Mouse (Mus musculus): ENCODE results near the gene Supt5. TPM values are rescaled to one million over a fixed set of nuclear protein-coding genes. Genes with fewer than 3 reads are reported as not detected.
A peak's percentile ranks its signal among the peaks of the same experiment; 100 is the strongest.

The Supt5 gene
- polyA plus RNA-seq, 1 experiment from 2014 or later = 80.6 TPM

DNA sequence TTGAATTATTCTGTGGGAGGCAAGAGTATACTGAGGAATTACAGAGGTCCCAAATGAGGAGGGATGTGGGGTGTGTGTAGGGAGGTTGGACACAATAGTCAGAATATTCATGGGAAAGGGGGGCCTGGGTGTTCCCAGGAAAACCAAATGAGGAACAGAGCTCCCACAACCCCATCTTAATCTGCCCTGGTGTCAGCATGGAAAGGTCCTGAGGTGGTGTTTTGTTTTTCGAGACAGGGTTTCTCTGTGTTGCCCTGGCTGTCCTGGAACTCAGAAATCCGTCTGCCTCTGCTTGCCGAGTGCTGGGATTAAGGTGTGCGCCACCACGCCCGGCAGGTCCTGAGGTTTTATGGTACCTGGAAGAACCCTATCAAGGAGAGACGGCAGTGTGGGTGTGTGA is 19.9 kb upstream of the Supt5 start:
- no peak overlapping the region for H3K4me2 ChIP-seq (ENCODE audit: low read length)
- H3K36me3 ChIP-seq (ENCODE audit: control insufficient read depth, insufficient read depth, low read length) = peaks cover 45% of the 10 kb centered on the region
- WGBS = 51% methylated on average over 7 of the region's 7 CpGs
- no peak for DNase-seq
- no peaks in the 10 kb centered on the region for H3K27me3 ChIP-seq (ENCODE audit: control insufficient read depth, insufficient read depth, low read length)
- H3K27ac ChIP-seq (replicated peaks; ENCODE audit: low read depth, low read length) = peak overlapping the region; percentile 32; the same call in 1 of the 2 replicates
- no peak for ATAC-seq (ENCODE audit: low FRiP score, low TSS enrichment)
- no peaks in the 10 kb centered on the region for H3K9me3 ChIP-seq (ENCODE audit: control insufficient read depth, low read length)
- H3K4me3 ChIP-seq (replicated peaks; ENCODE audit: low read depth, low read length) = no peak overlapping the region
- peaks cover 9% of the 10 kb centered on the region; the same call in 1 of the 2 replicates for H3K4me1 ChIP-seq (ENCODE audit: control insufficient read depth, insufficient read depth, low read length)
- H3K9ac ChIP-seq (replicated peaks; ENCODE audit: low read length) = peak overlapping the region; percentile 31; the same call in 1 of the 2 replicates

DNA sequence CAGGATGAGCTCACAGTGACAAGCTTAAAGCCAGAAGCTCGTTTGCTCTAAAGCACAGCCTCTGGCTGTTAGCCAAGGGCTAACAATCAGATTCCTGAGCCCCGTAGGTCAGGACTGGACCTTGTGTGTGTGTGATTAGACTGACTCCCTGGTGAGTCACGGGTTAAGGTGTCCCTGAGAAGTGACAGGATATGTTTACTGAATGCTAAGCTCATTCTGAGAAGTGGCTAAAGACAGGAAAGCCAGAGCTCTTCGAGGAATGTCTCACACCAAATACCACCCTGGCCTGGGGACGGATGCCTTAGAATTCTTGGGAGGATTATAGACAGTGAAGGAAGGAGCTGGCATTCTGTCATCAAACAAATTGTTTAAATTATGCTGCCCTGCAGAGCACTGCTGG is 19.4 kb upstream of the Supt5 start:
- no peaks in the 10 kb centered on the region for H3K27me3 ChIP-seq (ENCODE audit: control insufficient read depth, insufficient read depth, low read length)
- H3K9ac ChIP-seq (replicated peaks; ENCODE audit: low read length) = peak overlapping the region; percentile 31; the same call in 1 of the 2 replicates
- H3K4me1 ChIP-seq (ENCODE audit: control insufficient read depth, insufficient read depth, low read length) = peaks cover 9% of the 10 kb centered on the region; the same call in 1 of the 2 replicates
- H3K36me3 ChIP-seq (ENCODE audit: control insufficient read depth, insufficient read depth, low read length) = peaks cover 49% of the 10 kb centered on the region
- peak overlapping the region; percentile 12; the same call in 1 of the 2 replicates for H3K4me2 ChIP-seq (ENCODE audit: low read length)
- peak; percentile 46 for DNase-seq
- H3K27ac ChIP-seq (replicated peaks; ENCODE audit: low read depth, low read length) = peak overlapping the region; percentile 32
- WGBS = 2% methylated on average over 5 of the region's 5 CpGs
- no peak for ATAC-seq (ENCODE audit: low FRiP score, low TSS enrichment)
- H3K4me3 ChIP-seq (replicated peaks; ENCODE audit: low read depth, low read length) = no peak overlapping the region
- no peaks in the 10 kb centered on the region for H3K9me3 ChIP-seq (ENCODE audit: control insufficient read depth, low read length)

DNA sequence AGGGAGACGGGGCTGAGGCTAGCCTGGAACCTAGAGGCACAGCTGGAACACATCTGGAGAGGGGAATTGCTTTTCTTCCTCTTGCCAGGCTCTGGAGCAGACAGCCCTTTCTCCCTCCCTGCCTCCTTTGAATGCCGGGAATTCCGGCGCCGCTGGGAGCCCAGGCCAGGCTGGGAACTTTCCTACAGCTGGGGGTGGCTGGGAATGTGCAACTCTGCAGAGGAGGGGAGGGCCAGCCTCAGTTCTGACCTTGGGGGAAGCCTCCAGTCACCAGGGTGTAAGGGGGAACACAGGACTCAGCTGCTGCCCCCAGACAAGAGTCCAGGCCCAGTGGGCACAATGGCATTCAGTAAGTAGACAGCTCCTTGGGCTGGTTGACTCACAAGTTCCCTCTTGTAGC is 18.4 kb upstream of the Supt5 start:
- no peaks in the 10 kb centered on the region for H3K27me3 ChIP-seq (ENCODE audit: control insufficient read depth, insufficient read depth, low read length)
- no peak overlapping the region; the same call in 1 of the 2 replicates for H3K27ac ChIP-seq (replicated peaks; ENCODE audit: low read depth, low read length)
- no peak overlapping the region for H3K4me2 ChIP-seq (ENCODE audit: low read length)
- ATAC-seq (ENCODE audit: low FRiP score, low TSS enrichment) (no peak), DNase-seq (no peak)
- H3K9me3 ChIP-seq (ENCODE audit: control insufficient read depth, low read length) = no peaks in the 10 kb centered on the region
- H3K9ac ChIP-seq (replicated peaks; ENCODE audit: low read length) = no peak overlapping the region
- no peak overlapping the region for H3K4me3 ChIP-seq (replicated peaks; ENCODE audit: low read depth, low read length)
- 2% methylated on average over 5 of the region's 5 CpGs for WGBS
- peaks cover 9% of the 10 kb centered on the region; the same call in 1 of the 2 replicates for H3K4me1 ChIP-seq (ENCODE audit: control insufficient read depth, insufficient read depth, low read length)
- H3K36me3 ChIP-seq (ENCODE audit: control insufficient read depth, insufficient read depth, low read length) = peaks cover 45% of the 10 kb centered on the region

DNA sequence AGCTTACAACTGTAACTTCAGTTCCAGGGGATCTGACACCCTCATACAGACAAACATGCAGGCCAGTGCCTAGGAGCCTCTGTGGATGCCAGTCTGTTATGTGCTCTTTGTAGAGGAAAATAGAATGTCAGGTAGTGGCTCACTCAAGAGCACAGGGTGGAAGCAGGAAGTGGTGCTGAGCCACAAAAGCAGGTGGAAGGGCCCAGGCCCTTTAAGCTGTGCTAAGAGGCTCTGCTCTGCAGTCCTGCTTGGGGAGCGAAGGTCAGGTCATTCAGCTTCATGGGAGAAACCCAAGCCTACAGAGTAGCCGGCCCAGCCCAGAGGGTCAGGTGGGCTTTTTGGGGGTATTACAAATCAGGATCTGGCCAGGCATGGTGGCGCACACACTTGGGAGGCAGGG is 16.7 kb upstream of the Supt5 start:
- ATAC-seq (ENCODE audit: low FRiP score, low TSS enrichment) = no peak
- Histone ChIP-seq H3K27ac (replicated peaks; ENCODE audit: low read depth, low read length) (no peak overlapping the region), H3K4me2 (ENCODE audit: low read length) (no peak overlapping the region), H3K9me3 (ENCODE audit: control insufficient read depth, low read length) (no peaks in the 10 kb centered on the region), H3K4me3 (replicated peaks; ENCODE audit: low read depth, low read length) (no peak overlapping the region), H3K27me3 (ENCODE audit: control insufficient read depth, insufficient read depth, low read length) (no peaks in the 10 kb centered on the region), H3K9ac (replicated peaks; ENCODE audit: low read length) (no peak overlapping the region), H3K4me1 (ENCODE audit: control insufficient read depth, insufficient read depth, low read length) (peaks cover 16% of the 10 kb centered on the region), H3K36me3 (ENCODE audit: control insufficient read depth, insufficient read depth, low read length) (peaks cover 33% of the 10 kb centered on the region)
- DNase-seq = no peak
- 94% methylated on average over 3 of the region's 3 CpGs for WGBS

DNA sequence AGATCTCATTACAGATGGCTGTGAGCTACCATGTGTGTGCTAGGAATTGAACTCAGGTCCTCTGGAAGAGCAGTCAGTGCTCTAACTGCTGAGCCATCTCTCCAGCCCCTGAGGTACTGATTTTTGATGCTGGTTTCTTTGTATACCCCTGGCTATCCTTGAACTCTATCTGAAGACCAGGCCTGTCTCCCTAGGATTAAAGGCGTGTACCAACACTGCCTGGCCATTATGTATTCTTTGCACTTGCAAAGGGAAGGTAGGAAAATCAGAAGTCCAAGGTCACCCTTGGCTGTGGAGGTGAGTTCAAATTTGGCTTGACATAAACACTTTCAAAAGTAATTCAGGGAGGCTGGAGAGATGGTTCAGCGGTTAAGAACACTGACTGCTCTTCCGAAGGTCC is 16.1 kb upstream of the Supt5 start:
- Histone ChIP-seq H3K27ac (replicated peaks; ENCODE audit: low read depth, low read length) (no peak overlapping the region), H3K9ac (replicated peaks; ENCODE audit: low read length) (no peak overlapping the region), H3K4me3 (replicated peaks; ENCODE audit: low read depth, low read length) (no peak overlapping the region), H3K27me3 (ENCODE audit: control insufficient read depth, insufficient read depth, low read length) (no peaks in the 10 kb centered on the region), H3K4me2 (ENCODE audit: low read length) (no peak overlapping the region), H3K4me1 (ENCODE audit: control insufficient read depth, insufficient read depth, low read length) (peaks cover 20% of the 10 kb centered on the region), H3K36me3 (ENCODE audit: control insufficient read depth, insufficient read depth, low read length) (peaks cover 27% of the 10 kb centered on the region), H3K9me3 (ENCODE audit: control insufficient read depth, low read length) (no peaks in the 10 kb centered on the region)
- no peak for DNase-seq
- ATAC-seq (ENCODE audit: low FRiP score, low TSS enrichment) = no peak
- WGBS = 92% methylated on average over 3 of the region's 3 CpGs

DNA sequence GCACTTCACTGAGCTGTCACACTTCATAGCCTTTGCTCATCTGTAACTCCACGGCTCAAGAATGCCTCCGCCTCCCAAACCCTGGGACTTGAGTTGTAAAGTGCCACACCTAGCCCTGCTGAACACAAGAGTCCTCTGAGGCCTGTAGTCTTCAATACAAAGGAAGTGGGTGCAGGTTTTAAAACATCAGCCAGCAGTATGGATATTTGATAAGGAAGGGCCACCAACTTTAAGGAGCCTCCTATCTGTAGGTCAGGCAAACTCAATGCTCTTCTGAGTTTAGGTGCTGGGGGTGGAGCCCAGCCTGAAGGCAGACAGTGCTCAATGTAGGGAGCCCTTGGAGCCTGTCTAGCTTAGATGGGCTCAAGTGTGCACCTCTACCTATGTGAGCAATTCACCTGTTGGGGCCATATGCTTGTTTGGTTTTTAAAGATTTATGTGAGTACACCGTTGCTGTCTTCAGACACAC is 15.6 kb upstream of the Supt5 start:
- Histone ChIP-seq H3K9me3 (ENCODE audit: control insufficient read depth, low read length) (no peaks in the 10 kb centered on the region), H3K4me3 (replicated peaks; ENCODE audit: low read depth, low read length) (no peak overlapping the region), H3K4me2 (ENCODE audit: low read length) (no peak overlapping the region), H3K27ac (replicated peaks; ENCODE audit: low read depth, low read length) (no peak overlapping the region), H3K9ac (replicated peaks; ENCODE audit: low read length) (no peak overlapping the region), H3K36me3 (ENCODE audit: control insufficient read depth, insufficient read depth, low read length) (peaks cover 27% of the 10 kb centered on the region), H3K4me1 (ENCODE audit: control insufficient read depth, insufficient read depth, low read length) (peaks cover 20% of the 10 kb centered on the region), H3K27me3 (ENCODE audit: control insufficient read depth, insufficient read depth, low read length) (no peaks in the 10 kb centered on the region)
- WGBS = 86% methylated on average over 3 of the region's 3 CpGs
- no peak for ATAC-seq (ENCODE audit: low FRiP score, low TSS enrichment)
- no peak for DNase-seq

DNA sequence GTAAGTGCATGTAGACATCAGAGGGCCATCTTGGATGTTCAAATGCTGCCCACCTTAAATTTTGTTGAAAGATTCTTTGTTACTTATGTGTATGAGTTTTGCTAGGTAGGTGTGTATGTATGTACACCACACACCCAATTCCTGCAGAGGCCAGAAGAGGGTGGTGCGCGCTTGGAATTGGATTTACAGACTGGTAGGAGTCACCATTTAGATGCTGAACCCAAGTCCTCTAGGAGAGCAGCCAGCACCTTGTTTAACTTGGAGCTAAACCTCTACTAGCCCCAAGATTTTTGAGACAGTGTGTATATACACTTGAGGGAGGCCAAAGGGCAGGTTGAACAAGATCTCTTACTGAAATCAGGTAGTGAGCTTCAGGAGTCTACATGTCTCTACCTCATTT is 14.7 kb upstream of the Supt5 start:
- H3K9me3 ChIP-seq (ENCODE audit: control insufficient read depth, low read length) = no peaks in the 10 kb centered on the region
- no peak overlapping the region for H3K27ac ChIP-seq (replicated peaks; ENCODE audit: low read depth, low read length)
- no peaks in the 10 kb centered on the region for H3K27me3 ChIP-seq (ENCODE audit: control insufficient read depth, insufficient read depth, low read length)
- H3K9ac ChIP-seq (replicated peaks; ENCODE audit: low read length) = no peak overlapping the region
- H3K4me2 ChIP-seq (ENCODE audit: low read length) = no peak overlapping the region
- H3K36me3 ChIP-seq (ENCODE audit: control insufficient read depth, insufficient read depth, low read length) = peaks cover 27% of the 10 kb centered on the region
- H3K4me1 ChIP-seq (ENCODE audit: control insufficient read depth, insufficient read depth, low read length) = peaks cover 19% of the 10 kb centered on the region
- 97% methylated on average over 2 of the region's 2 CpGs for WGBS
- no peak for ATAC-seq (ENCODE audit: low FRiP score, low TSS enrichment)
- DNase-seq = no peak
- no peak overlapping the region for H3K4me3 ChIP-seq (replicated peaks; ENCODE audit: low read depth, low read length)

DNA sequence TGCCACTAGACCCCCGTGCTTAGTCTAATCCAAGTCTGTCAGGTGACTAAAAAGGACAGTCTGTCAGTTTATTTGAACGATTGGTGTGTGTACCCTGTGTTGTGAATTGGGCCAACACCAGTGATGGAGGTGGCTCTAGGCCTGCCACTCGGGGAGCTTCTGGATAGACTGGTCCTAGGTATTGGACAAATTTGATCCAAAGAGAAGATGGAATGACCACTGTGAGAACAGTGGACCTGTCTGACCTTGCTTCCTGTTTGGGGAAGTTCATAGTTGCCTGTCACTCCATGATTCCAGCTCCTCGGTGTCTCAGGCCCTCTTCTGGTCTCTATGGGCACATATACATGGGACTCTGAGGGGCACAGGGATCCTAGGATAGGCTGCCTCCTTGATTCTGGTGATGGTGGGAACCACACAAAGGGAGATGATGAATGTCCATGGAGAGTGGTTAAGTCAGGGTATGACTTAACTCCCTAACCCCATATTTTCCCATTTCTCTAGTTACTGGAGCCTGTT is 13.2 kb upstream of the Supt5 start:
- Histone ChIP-seq H3K4me2 (ENCODE audit: low read length) (peak overlapping the region; percentile 98), H3K27ac (replicated peaks; ENCODE audit: low read depth, low read length) (no peak overlapping the region)

DNA sequence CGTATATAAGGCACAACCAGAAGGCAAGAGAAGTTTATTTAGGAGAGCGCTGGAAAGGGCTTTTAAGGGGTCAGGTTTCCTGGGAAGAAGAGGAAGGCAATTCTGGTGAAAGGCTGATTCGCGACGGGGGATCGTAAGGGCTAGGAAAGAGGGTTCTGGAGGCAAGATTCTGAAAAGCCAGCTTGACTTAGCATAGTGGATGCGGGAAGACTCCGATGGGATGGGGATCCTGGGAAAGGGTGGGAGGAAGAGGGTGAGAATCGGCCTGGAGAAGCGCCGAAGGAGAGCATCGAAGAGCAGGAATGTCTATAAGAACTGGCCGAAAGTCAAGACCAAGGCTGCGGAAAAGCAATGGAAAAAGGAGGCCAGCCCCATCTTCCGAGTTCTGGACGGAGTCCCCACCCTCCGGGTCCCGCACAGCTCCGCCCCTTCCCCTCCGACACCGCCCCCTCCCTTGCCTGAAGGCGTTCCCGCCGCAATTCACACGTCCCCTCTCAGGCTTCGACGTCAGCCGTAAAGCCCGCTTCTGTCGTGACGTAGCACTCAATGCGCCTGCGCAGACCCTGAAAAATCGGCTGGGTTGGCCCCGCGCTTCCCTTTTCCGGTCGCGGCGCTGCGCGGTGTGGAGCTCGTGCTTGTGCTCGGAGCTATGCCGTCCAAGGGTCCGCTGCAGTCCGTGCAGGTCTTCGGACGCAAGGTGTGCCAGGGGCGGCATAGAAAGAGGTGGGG is 11.8 kb upstream of the Supt5 start, which contains the start of gene Rps16:
TSS of gene Rps16 (plus strand) at position 498 of the 729 bp plus-strand sequence.
- ATAC-seq (ENCODE audit: low FRiP score, low TSS enrichment) = peak; percentile 92
- DNase-seq = peak; percentile 99

More for the DNA sequence above, 13.2 kb upstream of the Supt5 start:
- Histone ChIP-seq H3K4me3 (replicated peaks; ENCODE audit: low read depth, low read length) (peak overlapping the region; percentile 91), H3K36me3 (ENCODE audit: control insufficient read depth, insufficient read depth, low read length) (peaks cover 27% of the 10 kb centered on the region), H3K9ac (replicated peaks; ENCODE audit: low read length) (peak overlapping the region; percentile 89), H3K4me1 (ENCODE audit: control insufficient read depth, insufficient read depth, low read length) (peaks cover 11% of the 10 kb centered on the region), H3K9me3 (ENCODE audit: control insufficient read depth, low read length) (no peaks in the 10 kb centered on the region), H3K27me3 (ENCODE audit: control insufficient read depth, insufficient read depth, low read length) (no peaks in the 10 kb centered on the region)
- 44% methylated on average over 4 of the region's 4 CpGs for WGBS
- ATAC-seq (ENCODE audit: low FRiP score, low TSS enrichment) (no peak), DNase-seq (no peak)

More for the DNA sequence above, 11.8 kb upstream of the Supt5 start, which contains the start of gene Rps16:
- Histone ChIP-seq H3K4me1 (ENCODE audit: control insufficient read depth, insufficient read depth, low read length) (peaks cover 11% of the 10 kb centered on the region), H3K9ac (replicated peaks; ENCODE audit: low read length) (peak within 1 kb of the TSS; percentile 89), H3K4me2 (ENCODE audit: low read length) (peak within 1 kb of the TSS; percentile 98), H3K27ac (replicated peaks; ENCODE audit: low read depth, low read length) (peak within 1 kb of the TSS; percentile 88), H3K36me3 (ENCODE audit: control insufficient read depth, insufficient read depth, low read length) (peaks cover 27% of the 10 kb centered on the region), H3K9me3 (ENCODE audit: control insufficient read depth, low read length) (no peaks in the 10 kb centered on the region), H3K27me3 (ENCODE audit: control insufficient read depth, insufficient read depth, low read length) (no peaks in the 10 kb centered on the region), H3K4me3 (replicated peaks; ENCODE audit: low read depth, low read length) (peak within 1 kb of the TSS; percentile 91)
- under 1% methylated on average over 48 of the region's 50 CpGs for WGBS

Measured in midbrain, embryonic 14.5 days (tissue).